Mouse (Mus musculus) liver, embryonic 16.5 days (tissue): Measurements from ENCODE around the gene Armc7. TPM values are rescaled to one million over a fixed set of nuclear protein-coding genes. Genes with fewer than 3 reads are reported as not detected.

Experiments used
- ATAC-seq: fragments of 200-750 bp; cut with Nextera tagmentation; 2 replicates; pipeline ENCODE4 v1.8.0; 2017; ENCODE audit warnings: low read depth, mild to moderate bottlenecking, moderate number of reproducible peaks, moderate library complexity
- H3K27ac ChIP-seq: fragments of 300-500 bp; sonication (generic); 2 replicates; pipeline ENCODE4 v1.5.1; 2014; ENCODE audit warnings: mild to moderate bottlenecking, low read length
- H3K27me3 ChIP-seq: fragments of 300-500 bp; sonication (generic); 2 replicates; pipeline ENCODE4 v1.6.1; 2014; ENCODE audit warnings: low read depth, low read length, mixed read lengths; ENCODE audit not compliant: control insufficient read depth, insufficient read depth
- H3K36me3 ChIP-seq: fragments of 300-500 bp; sonication (generic); 2 replicates; pipeline ENCODE4 v1.6.1; 2014; ENCODE audit warnings: mild to moderate bottlenecking; ENCODE audit not compliant: control insufficient read depth, insufficient read depth
- H3K4me1 ChIP-seq: fragments of 300-500 bp; sonication (generic); 2 replicates; pipeline ENCODE4 v1.6.1; 2014; ENCODE audit warnings: low read depth, low read length, mixed read lengths; ENCODE audit not compliant: control insufficient read depth
- H3K4me2 ChIP-seq: fragments of 300-500 bp; sonication (generic); 2 replicates; pipeline ENCODE4 v1.6.1; 2014; ENCODE audit warnings: low read depth, low read length, mixed read lengths
- H3K4me3 ChIP-seq: fragments of 300-500 bp; sonication (generic); 2 replicates; pipeline ENCODE4 v1.5.1; 2014; ENCODE audit warnings: low read depth, mild to moderate bottlenecking, low read length
- H3K9ac ChIP-seq: fragments of 300-500 bp; sonication (generic); 2 replicates; pipeline ENCODE4 v1.6.1; 2014; ENCODE audit warnings: low read depth, low read length
- H3K9me3 ChIP-seq: fragments of 300-500 bp; sonication (generic); replicated peaks from 2 replicates; pipeline ENCODE4 v1.6.1; 2016; ENCODE audit warnings: low read length; ENCODE audit not compliant: control insufficient read depth
- WGBS: fragments of 180-500 bp; shearing (Covaris S2); extraction: QIAGEN DNeasy Blood & Tissue Kit; methylation state at CpG from one replicate; pipeline ENCODE4 v1.1.7; 2014; ENCODE audit not compliant: insufficient replicate concordance; 5-methylcytosine and 5-hydroxymethylcytosine counted together
- polyA plus RNA-seq: library from polyadenylated mRNA; unstranded; fragments of >200 nt; fragmentation: Nextera tagmentation; extraction: Ambion mirVana; gene quantifications from 2 replicates; pipeline ENCODE4 v1.2.1, GENCODE M21; 2015

The Armc7 gene
- 3.7 TPM in 2 replicates for polyA plus RNA-seq

- Histone ChIP-seq H3K4me3 (peak within 1 kb of the TSS; percentile 90), H3K9me3 (no peaks in the 10 kb centered on the region), H3K36me3 (no peaks in the 10 kb centered on the region), H3K4me1 (peaks cover 31% of the 10 kb centered on the region), H3K9ac (peak within 1 kb of the TSS; percentile 88), H3K27me3 (no peaks in the 10 kb centered on the region), H3K27ac (peak within 1 kb of the TSS; percentile 74), H3K4me2 (peak within 1 kb of the TSS; percentile 95)
- WGBS: 2% methylated on average over 26 of the region's 26 CpGs
- ATAC-seq: peak; percentile 96
Observed at GRCm38 (mm10) chr11:115475025-115475757, at the start of gene Armc7. Gene Armc7 (plus strand): TSS chr11:115475667.

GRCm38 (mm10) chr11:115425671-115426070, 49.8 kb upstream of the Armc7 start:
- Histone ChIP-seq H3K9me3 (no peaks in the 10 kb centered on the region), H3K9ac (no peak overlapping the region)
- WGBS: 80% methylated on average over 6 of the region's 6 CpGs

GRCm38 (mm10) chr11:115427482-115428331, 47.8 kb upstream of the Armc7 start:
- Histone ChIP-seq H3K4me3 (no peak overlapping the region), H3K9me3 (no peaks in the 10 kb centered on the region), H3K4me1 (peaks cover 2% of the 10 kb centered on the region), H3K9ac (no peak overlapping the region), H3K36me3 (no peaks in the 10 kb centered on the region; the same call in 1 of the 2 replicates), H3K27ac (no peak overlapping the region), H3K4me2 (no peak overlapping the region), H3K27me3 (no peaks in the 10 kb centered on the region)
- peak; percentile 40; the same call in 1 of the 2 replicates for ATAC-seq
- 42% methylated on average over 20 of the region's 20 CpGs for WGBS

More at GRCm38 (mm10) chr11:115425671-115426070, 49.8 kb upstream of the Armc7 start:
- H3K4me3 ChIP-seq: no peak overlapping the region
- H3K4me2 ChIP-seq: no peak overlapping the region
- peaks cover 13% of the 10 kb centered on the region for H3K4me1 ChIP-seq
- no peaks in the 10 kb centered on the region for H3K27me3 ChIP-seq
- no peaks in the 10 kb centered on the region; the same call in 1 of the 2 replicates for H3K36me3 ChIP-seq
- no peak for ATAC-seq
- H3K27ac ChIP-seq: no peak overlapping the region

- Histone ChIP-seq H3K9ac (no peak overlapping the region), H3K4me1 (peaks cover 2% of the 10 kb centered on the region), H3K4me3 (no peak overlapping the region), H3K9me3 (no peaks in the 10 kb centered on the region), H3K36me3 (no peaks in the 10 kb centered on the region; the same call in 1 of the 2 replicates), H3K4me2 (no peak overlapping the region), H3K27ac (no peak overlapping the region), H3K27me3 (no peaks in the 10 kb centered on the region)
- 67% methylated on average over 7 of the region's 7 CpGs for WGBS
- ATAC-seq: no peak
Observed at GRCm38 (mm10) chr11:115429307-115429706, 46.2 kb upstream of the Armc7 start.

- Histone ChIP-seq H3K36me3 (no peaks in the 10 kb centered on the region; the same call in 1 of the 2 replicates), H3K27ac (no peak overlapping the region), H3K4me3 (no peak overlapping the region), H3K9ac (no peak overlapping the region), H3K27me3 (peaks cover 10% of the 10 kb centered on the region), H3K4me1 (peaks cover 5% of the 10 kb centered on the region), H3K4me2 (no peak overlapping the region), H3K9me3 (no peaks in the 10 kb centered on the region)
- ATAC-seq: no peak
- 79% methylated on average over 6 of the region's 6 CpGs for WGBS
Observed at GRCm38 (mm10) chr11:115430561-115430960, 44.9 kb upstream of the Armc7 start.

GRCm38 (mm10) chr11:115432814-115433213, 42.7 kb upstream of the Armc7 start:
- 58% methylated on average over 4 of the region's 4 CpGs for WGBS
- peaks cover 19% of the 10 kb centered on the region for H3K27me3 ChIP-seq
- ATAC-seq: peak; percentile 63
- peaks cover 10% of the 10 kb centered on the region for H3K4me1 ChIP-seq
- H3K4me2 ChIP-seq: no peak overlapping the region
- no peaks in the 10 kb centered on the region for H3K9me3 ChIP-seq
- H3K4me3 ChIP-seq: no peak overlapping the region
- H3K36me3 ChIP-seq: no peaks in the 10 kb centered on the region; the same call in 1 of the 2 replicates
- H3K27ac ChIP-seq: peak overlapping the region; percentile 52
- H3K9ac ChIP-seq: no peak overlapping the region

- peaks cover 19% of the 10 kb centered on the region for H3K27me3 ChIP-seq
- no peak overlapping the region for H3K4me3 ChIP-seq
- H3K9me3 ChIP-seq: no peaks in the 10 kb centered on the region
- ATAC-seq: no peak
- peaks cover 8% of the 10 kb centered on the region for H3K4me1 ChIP-seq
- H3K36me3 ChIP-seq: no peaks in the 10 kb centered on the region; the same call in 1 of the 2 replicates
- no peak overlapping the region for H3K4me2 ChIP-seq
- H3K27ac ChIP-seq: peak overlapping the region; percentile 23
- 67% methylated on average over 6 of the region's 6 CpGs for WGBS
- H3K9ac ChIP-seq: no peak overlapping the region
Observed at GRCm38 (mm10) chr11:115433342-115433741, 42.1 kb upstream of the Armc7 start.

- H3K4me1 ChIP-seq: peaks cover 8% of the 10 kb centered on the region
- no peaks in the 10 kb centered on the region; the same call in 1 of the 2 replicates for H3K36me3 ChIP-seq
- H3K27ac ChIP-seq: no peak overlapping the region
- peak overlapping the region; percentile 28 for H3K4me2 ChIP-seq
- peak overlapping the region; percentile 28; the same call in 1 of the 2 replicates for H3K9ac ChIP-seq
- H3K9me3 ChIP-seq: peaks cover 4% of the 10 kb centered on the region; the same call in 1 of the 2 replicates
- H3K27me3 ChIP-seq: peaks cover 19% of the 10 kb centered on the region
- peak overlapping the region; percentile 12; the same call in 1 of the 2 replicates for H3K4me3 ChIP-seq
- WGBS: 4% methylated on average over 31 of the region's 31 CpGs
- ATAC-seq: no peak
Observed at GRCm38 (mm10) chr11:115435596-115436337, 39.7 kb upstream of the Armc7 start.
